Mouse (Mus musculus) liver, embryonic 16.5 days (tissue): ENCODE measurements around the gene Clic5. TPM values are rescaled to one million over a fixed set of nuclear protein-coding genes. Genes with fewer than 3 reads are reported as not detected.
A peak's percentile ranks its signal among the peaks of the same experiment; 100 is the strongest.
"Not testable (repeated sequence)": the region's sequence is repeated elsewhere in the genome, so short reads cannot be mapped to it uniquely, and the experiment has no call there.

ENCODE experiments used
- ATAC-seq: fragments of 200-750 bp; cut with Nextera tagmentation; 2 replicates; pipeline ENCODE4 v1.8.0; 2017; ENCODE audit warnings: low read depth, mild to moderate bottlenecking, moderate number of reproducible peaks, moderate library complexity
- H3K27ac ChIP-seq: fragments of 300-500 bp; sonication (generic); 2 replicates; pipeline ENCODE4 v1.5.1; 2014; ENCODE audit warnings: mild to moderate bottlenecking, low read length
- H3K27me3 ChIP-seq: fragments of 300-500 bp; sonication (generic); 2 replicates; pipeline ENCODE4 v1.6.1; 2014; ENCODE audit warnings: low read depth, low read length, mixed read lengths; ENCODE audit not compliant: control insufficient read depth, insufficient read depth
- H3K36me3 ChIP-seq: fragments of 300-500 bp; sonication (generic); 2 replicates; pipeline ENCODE4 v1.6.1; 2014; ENCODE audit warnings: mild to moderate bottlenecking; ENCODE audit not compliant: control insufficient read depth, insufficient read depth
- H3K4me1 ChIP-seq: fragments of 300-500 bp; sonication (generic); 2 replicates; pipeline ENCODE4 v1.6.1; 2014; ENCODE audit warnings: low read depth, low read length, mixed read lengths; ENCODE audit not compliant: control insufficient read depth
- H3K4me2 ChIP-seq: fragments of 300-500 bp; sonication (generic); 2 replicates; pipeline ENCODE4 v1.6.1; 2014; ENCODE audit warnings: low read depth, low read length, mixed read lengths
- H3K4me3 ChIP-seq: fragments of 300-500 bp; sonication (generic); 2 replicates; pipeline ENCODE4 v1.5.1; 2014; ENCODE audit warnings: low read depth, mild to moderate bottlenecking, low read length
- H3K9ac ChIP-seq: fragments of 300-500 bp; sonication (generic); 2 replicates; pipeline ENCODE4 v1.6.1; 2014; ENCODE audit warnings: low read depth, low read length
- H3K9me3 ChIP-seq: fragments of 300-500 bp; sonication (generic); replicated peaks from 2 replicates; pipeline ENCODE4 v1.6.1; 2016; ENCODE audit warnings: low read length; ENCODE audit not compliant: control insufficient read depth
- WGBS: fragments of 180-500 bp; shearing (Covaris S2); extraction: QIAGEN DNeasy Blood & Tissue Kit; methylation state at CpG from one replicate; pipeline ENCODE4 v1.1.7; 2014; ENCODE audit not compliant: insufficient replicate concordance; 5-methylcytosine and 5-hydroxymethylcytosine counted together
- polyA plus RNA-seq: library from polyadenylated mRNA; unstranded; fragments of >200 nt; fragmentation: Nextera tagmentation; extraction: Ambion mirVana; gene quantifications from 2 replicates; pipeline ENCODE4 v1.2.1, GENCODE M21; 2015

The Clic5 gene
- polyA plus RNA-seq, 1 experiment from 2014 or later: 0.66 TPM

- no peak for ATAC-seq
- WGBS: 56% methylated on average over 3 of the region's 3 CpGs
- peaks cover 3% of the 10 kb centered on the region for H3K27me3 ChIP-seq
These were observed 1.5 kb upstream of the Clic5 start for GRCm38 (mm10) chr17:44186871-44187270.

GRCm38 (mm10) chr17:44187537-44187936 lies 847 bp upstream of the Clic5 start:
- H3K27me3 ChIP-seq, ATAC-seq, H3K36me3 ChIP-seq, H3K4me2 ChIP-seq, H3K9me3 ChIP-seq, H3K4me1 ChIP-seq, H3K9ac ChIP-seq, H3K4me3 ChIP-seq, H3K27ac ChIP-seq: not testable (repeated sequence)

More at GRCm38 (mm10) chr17:44186871-44187270, 1.5 kb upstream of the Clic5 start:
- H3K9ac ChIP-seq: no peak overlapping the region
- H3K4me2 ChIP-seq: no peak overlapping the region
- no peak overlapping the region for H3K4me3 ChIP-seq
- H3K27ac ChIP-seq: no peak overlapping the region
- H3K9me3 ChIP-seq: no peaks in the 10 kb centered on the region
- H3K36me3 ChIP-seq: no peaks in the 10 kb centered on the region
- H3K4me1 ChIP-seq: no peaks in the 10 kb centered on the region; the same call in 1 of the 2 replicates

GRCm38 (mm10) chr17:44188769-44189145 lies 373 bp downstream of the Clic5 start:
- peak overlapping the region; percentile 55 for H3K4me3 ChIP-seq
- H3K27ac ChIP-seq: no peak overlapping the region
- H3K4me2 ChIP-seq: peak overlapping the region; percentile 77
- WGBS: under 1% methylated on average over 24 of the region's 24 CpGs
- no peaks in the 10 kb centered on the region for H3K36me3 ChIP-seq
- no peak for ATAC-seq
- no peaks in the 10 kb centered on the region for H3K9me3 ChIP-seq
- H3K9ac ChIP-seq: peak overlapping the region; percentile 45; the same call in 1 of the 2 replicates
- no peaks in the 10 kb centered on the region; the same call in 1 of the 2 replicates for H3K4me1 ChIP-seq
- peaks cover 3% of the 10 kb centered on the region for H3K27me3 ChIP-seq

DNA sequence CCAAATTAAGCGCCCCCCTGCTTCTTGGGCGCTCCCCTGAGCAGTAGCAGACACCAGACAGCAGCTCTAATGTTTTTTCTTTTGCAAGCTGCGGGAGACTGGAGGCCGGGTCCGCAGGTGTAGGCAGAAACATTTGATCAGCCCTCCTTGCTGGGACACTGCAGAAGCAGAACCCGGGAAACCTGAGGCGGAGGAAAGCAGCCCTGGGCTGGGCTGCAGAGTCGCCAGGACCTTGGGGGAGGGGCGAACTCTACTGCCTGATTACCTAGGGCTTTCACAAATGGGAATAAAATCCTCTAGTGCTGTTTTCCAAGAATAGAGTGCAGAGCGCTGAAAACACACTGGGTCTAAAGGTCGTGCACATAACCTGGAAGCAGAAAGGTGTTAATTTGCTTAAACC lies 1.3 kb downstream of the Clic5 start:
- peak overlapping the region; percentile 16; the same call in 1 of the 2 replicates for H3K4me3 ChIP-seq
- H3K9me3 ChIP-seq: no peaks in the 10 kb centered on the region
- H3K9ac ChIP-seq: no peak overlapping the region
- ATAC-seq: no peak
- H3K27me3 ChIP-seq: peaks cover 3% of the 10 kb centered on the region
- WGBS: 11% methylated on average over 11 of the region's 11 CpGs
- H3K36me3 ChIP-seq: no peaks in the 10 kb centered on the region
- peak overlapping the region; percentile 77 for H3K4me2 ChIP-seq
- no peaks in the 10 kb centered on the region; the same call in 1 of the 2 replicates for H3K4me1 ChIP-seq
- H3K27ac ChIP-seq: no peak overlapping the region

DNA sequence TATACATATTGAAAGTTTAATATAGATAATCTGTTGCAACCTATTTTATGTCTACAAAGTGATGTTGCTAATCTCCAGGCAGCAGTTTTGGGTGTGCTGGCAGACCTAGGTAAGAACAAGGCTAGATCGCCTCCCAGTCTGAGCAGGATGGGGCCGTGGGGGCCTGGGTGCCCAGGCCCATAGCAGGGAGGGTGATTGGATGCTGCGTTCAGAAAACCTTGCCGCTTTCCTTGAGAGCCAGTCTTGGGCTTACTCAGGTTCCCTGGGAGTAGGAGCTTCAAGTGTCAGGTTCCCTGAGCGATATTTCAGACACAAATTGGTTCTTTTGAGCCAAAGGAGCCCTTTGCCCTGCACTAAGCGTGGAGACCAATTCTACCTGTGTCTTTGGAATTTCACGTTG lies 1.9 kb downstream of the Clic5 start:
- 58% methylated on average over 7 of the region's 7 CpGs for WGBS
- no peak overlapping the region for H3K4me3 ChIP-seq
- no peak for ATAC-seq

DNA sequence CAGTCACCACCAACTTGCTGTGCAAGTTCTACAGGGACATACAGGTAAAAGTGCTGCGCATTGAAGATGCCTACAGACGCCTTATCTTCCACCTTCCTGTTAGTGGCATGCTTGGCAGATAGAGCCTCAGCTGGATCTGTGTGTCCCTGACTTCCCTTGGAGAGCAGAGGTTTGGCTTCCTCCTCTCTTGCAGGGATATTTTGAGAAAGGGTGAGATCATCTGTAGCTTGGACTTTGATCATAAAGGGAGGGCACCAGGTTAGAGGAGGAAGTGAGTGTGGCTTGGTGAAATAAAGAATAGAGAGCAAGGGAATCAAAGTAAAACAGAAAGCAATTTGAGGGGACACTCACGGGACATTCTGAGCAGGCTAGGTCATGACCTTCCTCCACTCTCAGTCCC lies 4.6 kb downstream of the Clic5 start:
- H3K4me2 ChIP-seq: no peak overlapping the region
- no peak overlapping the region for H3K4me3 ChIP-seq
- no peak overlapping the region for H3K27ac ChIP-seq
- no peak overlapping the region for H3K9ac ChIP-seq
- H3K4me1 ChIP-seq: no peaks in the 10 kb centered on the region; the same call in 1 of the 2 replicates
- peaks cover 3% of the 10 kb centered on the region for H3K27me3 ChIP-seq
- ATAC-seq: no peak
- 28% methylated on average over 3 of the region's 3 CpGs for WGBS
- H3K36me3 ChIP-seq: no peaks in the 10 kb centered on the region
- no peaks in the 10 kb centered on the region for H3K9me3 ChIP-seq

More for the DNA sequence above, 1.9 kb downstream of the Clic5 start:
- Histone ChIP-seq H3K36me3 (no peaks in the 10 kb centered on the region), H3K27ac (no peak overlapping the region), H3K4me2 (no peak overlapping the region), H3K27me3 (peaks cover 3% of the 10 kb centered on the region), H3K4me1 (no peaks in the 10 kb centered on the region; the same call in 1 of the 2 replicates), H3K9me3 (no peaks in the 10 kb centered on the region), H3K9ac (no peak overlapping the region)

DNA sequence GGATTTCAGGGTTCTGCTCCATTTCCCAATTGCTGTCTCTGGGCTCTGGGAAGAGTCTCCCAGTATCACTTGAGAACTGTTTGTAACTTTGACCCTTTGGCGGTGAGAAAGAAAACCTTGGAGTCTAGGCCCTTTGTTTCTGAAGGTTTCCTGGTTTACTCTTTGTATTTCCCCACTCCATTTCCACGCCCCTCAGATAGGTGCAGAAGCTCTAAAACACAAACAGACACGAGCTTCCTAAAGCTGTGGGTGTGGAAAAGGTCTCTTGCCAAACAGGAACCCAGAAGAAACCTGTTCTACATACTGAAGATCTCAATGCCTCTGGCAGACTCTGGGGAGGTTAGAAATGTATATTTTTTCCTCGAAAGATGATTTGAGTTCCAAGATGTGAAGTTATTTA lies 10.8 kb downstream of the Clic5 start:
- no peaks in the 10 kb centered on the region for H3K36me3 ChIP-seq
- H3K9ac ChIP-seq: no peak overlapping the region
- H3K27ac ChIP-seq: no peak overlapping the region
- no peak overlapping the region for H3K4me2 ChIP-seq
- no peak overlapping the region for H3K4me3 ChIP-seq
- ATAC-seq: no peak
- H3K9me3 ChIP-seq: no peaks in the 10 kb centered on the region
- H3K4me1 ChIP-seq: no peaks in the 10 kb centered on the region
- H3K27me3 ChIP-seq: no peaks in the 10 kb centered on the region
- 45% methylated on average over 4 of the region's 4 CpGs for WGBS

GRCm38 (mm10) chr17:44202952-44203351 lies 14.6 kb downstream of the Clic5 start:
- Histone ChIP-seq H3K4me3 (no peak overlapping the region), H3K4me1 (no peaks in the 10 kb centered on the region), H3K27ac (no peak overlapping the region), H3K36me3 (no peaks in the 10 kb centered on the region), H3K4me2 (no peak overlapping the region), H3K9ac (no peak overlapping the region), H3K9me3 (no peaks in the 10 kb centered on the region), H3K27me3 (no peaks in the 10 kb centered on the region)
- ATAC-seq: no peak
- WGBS: 51% methylated on average over 5 of the region's 5 CpGs

GRCm38 (mm10) chr17:44204787-44205186 lies 16.4 kb downstream of the Clic5 start:
- H3K4me1 ChIP-seq: no peaks in the 10 kb centered on the region
- H3K36me3 ChIP-seq: no peaks in the 10 kb centered on the region
- ATAC-seq: no peak
- no peak overlapping the region for H3K27ac ChIP-seq
- H3K4me2 ChIP-seq: no peak overlapping the region
- H3K9me3 ChIP-seq: no peaks in the 10 kb centered on the region
- H3K4me3 ChIP-seq: no peak overlapping the region
- WGBS: 59% methylated on average over 1 of the region's 1 CpGs
- no peaks in the 10 kb centered on the region for H3K27me3 ChIP-seq
- no peak overlapping the region for H3K9ac ChIP-seq
